Mouse (Mus musculus) ES-Bruce4 (cell line): ENCODE data around the gene Ywhag.

ENCODE experiments used
- CTCF ChIP-seq: IDR thresholded peaks from one replicate; pipeline ENCODE4 v1.8.1; 2011; ENCODE audit warnings: low read depth, low read length
- EP300 ChIP-seq: IDR thresholded peaks from 2 replicates; pipeline ENCODE4 v1.6.1; 2011; ENCODE audit warnings: low read depth, low read length; ENCODE audit not compliant: insufficient read depth
- POLR2A ChIP-seq: IDR thresholded peaks from one replicate; pipeline ENCODE4 v1.8.1; 2011; ENCODE audit warnings: low read length; ENCODE audit not compliant: insufficient read depth

- TF ChIP-seq CTCF, result no peak
- no peak for TF ChIP-seq POLR2A
- peak; percentile 85 for TF ChIP-seq EP300
Observed at GRCm38 (mm10) chr5:135890920-135891319, 43.5 kb downstream of the Ywhag start.
